ENCODE assay signal across 28 mouse cellular contexts in the genomic region with DNA sequence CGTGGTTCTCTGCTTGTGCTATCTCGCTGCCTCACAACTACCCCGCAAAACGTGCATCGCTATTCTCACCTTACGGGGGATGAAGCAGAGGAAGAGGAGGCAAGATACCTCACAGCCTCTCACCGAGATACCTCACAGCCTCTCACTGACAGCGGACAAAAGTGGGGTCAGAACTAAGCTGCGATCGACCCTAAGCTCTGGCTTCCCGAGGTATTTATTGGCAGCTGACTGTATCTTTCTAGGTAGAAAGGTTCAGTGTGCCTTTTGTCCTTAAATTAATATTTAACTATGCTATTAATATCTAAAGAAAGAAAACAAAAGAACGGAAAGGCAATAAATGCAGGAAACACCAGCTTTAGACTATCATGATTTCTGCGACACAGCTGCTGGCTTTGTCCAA. TPM values are rescaled to one million over a fixed set of nuclear protein-coding genes. Genes with fewer than 3 reads are reported as not detected.
DNase-seq lines count a peak whose midpoint lies in the region; ATAC-seq and TF ChIP-seq lines count a peak whose summit lies in the region.
"Had no signal": no experiment of that assay in that cellular context is flagged by ENCODE, and none has a peak within 500 bp of the region (broad histone marks: within the 10 kb centered on the region; RNA-seq: fewer than 3 reads in every experiment).

No protein-coding gene starts in this region.

- no peaks in the 10 kb centered on the region for H3K9me3 ChIP-seq in intestine, postnatal 0 days (ENCODE audit: control insufficient read depth)
- H3K9me3 ChIP-seq in stomach, embryonic 16.5 days (replicated peaks; ENCODE audit: control insufficient read depth, low read length), result no peaks in the 10 kb centered on the region
- H3K9me3 ChIP-seq: embryonic facial prominence, embryonic 13.5 days; embryonic facial prominence, embryonic 15.5 days; forebrain, embryonic 10.5 days; forebrain, embryonic 12.5 days had no signal

- TF ChIP-seq CTCF in gastrocnemius, adult 2 months (IDR thresholded peaks at IDR 0.05), result no peak
- TF ChIP-seq CTCF in intestine, postnatal 0 days (IDR thresholded peaks at IDR 0.05; ENCODE audit: low read depth), result no peak

- H3K4me3 ChIP-seq in gastrocnemius, adult 2 months, result peak overlapping the region; percentile 11; the same call in 1 of the 2 replicates
- H3K4me3 ChIP-seq in intestine, postnatal 0 days (ENCODE audit: low read depth, low read length), result peak overlapping the region; percentile 22; the same call in 1 of the 2 replicates
- no peak overlapping the region for H3K4me3 ChIP-seq in stomach, embryonic 16.5 days (replicated peaks; ENCODE audit: low read length)
- H3K4me3 ChIP-seq: embryonic facial prominence, embryonic 13.5 days; embryonic facial prominence, embryonic 15.5 days; erythroblast, embryonic 14.5 days; forebrain, embryonic 10.5 days; forebrain, embryonic 12.5 days had no signal

- peaks cover 17% of the 10 kb centered on the region for H3K36me3 ChIP-seq in intestine, postnatal 0 days (ENCODE audit: control insufficient read depth, insufficient read depth)
- H3K36me3 ChIP-seq in stomach, embryonic 16.5 days (ENCODE audit: control insufficient read depth, insufficient read depth, low read length), result 0 out of 2 replicates have a peak, but pooled peaks cover 2% of the 10 kb centered on the region
- H3K36me3 ChIP-seq: G1E had no signal

- intact Hi-C loops in gastrocnemius, adult 2 months (cut with DNase I), result no loop called here

- H3K4me1 ChIP-seq in intestine, postnatal 0 days (replicated peaks; ENCODE audit: control insufficient read depth, insufficient read depth, low read length), result no peaks in the 10 kb centered on the region
- H3K4me1 ChIP-seq in stomach, embryonic 16.5 days (ENCODE audit: control insufficient read depth, insufficient read depth, low read length), result no peaks in the 10 kb centered on the region
- H3K4me1 ChIP-seq: embryonic facial prominence, embryonic 13.5 days; embryonic facial prominence, embryonic 15.5 days had no signal

- no peak overlapping the region for H3K9ac ChIP-seq in intestine, postnatal 0 days (ENCODE audit: low read depth, low read length)
- H3K9ac ChIP-seq in stomach, embryonic 16.5 days (ENCODE audit: low read length), result no peak overlapping the region
- H3K9ac ChIP-seq: embryonic facial prominence, embryonic 13.5 days; embryonic facial prominence, embryonic 15.5 days; forebrain, embryonic 12.5 days had no signal

- peak; percentile 48; the same call in 1 of the 2 replicates for ATAC-seq in intestine, postnatal 0 days
- no peak for ATAC-seq in stomach, embryonic 16.5 days (ENCODE audit: insufficient read depth, low FRiP score)
- ATAC-seq: CD4-positive, CD25-positive, alpha-beta regulatory T cell, adult 4 months; forebrain, embryonic 14.5 days; forebrain, embryonic 16.5 days; Patski had no signal

- no peak overlapping the region for H3K27ac ChIP-seq in gastrocnemius, adult 2 months
- H3K27ac ChIP-seq in intestine, postnatal 0 days (ENCODE audit: low read depth, low read length), result no peak overlapping the region
- H3K27ac ChIP-seq in stomach, embryonic 16.5 days (ENCODE audit: low read length), result no peak overlapping the region
- H3K27ac ChIP-seq: embryonic facial prominence, embryonic 13.5 days; embryonic facial prominence, embryonic 15.5 days; forebrain, embryonic 10.5 days; forebrain, embryonic 12.5 days had no signal

- DNase-seq in gastrocnemius, adult 2 months, result no peak
- DNase-seq in gastrocnemius, postnatal 4 days (ENCODE audit: low spot score in 2 of 2), result no peak
- DNase-seq in T-cell, adult 2 months (ENCODE audit: low spot score), result no peak
- no peak for DNase-seq in heart, adult 8-10 months (ENCODE audit: low spot score)
- no peak for DNase-seq in embryo, embryonic 10 days (ENCODE audit: low spot score)
- DNase-seq: adrenal gland, adult 2 months; adrenal gland, postnatal 10 days; adrenal gland, postnatal 25 days; B cell, adult 2 months; cerebellum, adult 11 months; cerebellum, adult 2 months; cerebellum, adult 9-10 months; cerebellum, postnatal 10 days; cerebellum, postnatal 25 days; embryo, embryonic 11 days had no signal

- 55% methylated on average over 13 of the region's 13 CpGs for WGBS in intestine, postnatal 0 days
- WGBS in stomach, embryonic 16.5 days, result 66% methylated on average over 13 of the region's 13 CpGs

- H3K27me3 ChIP-seq in intestine, postnatal 0 days (replicated peaks; ENCODE audit: control insufficient read depth, insufficient read depth, low read length), result no peaks in the 10 kb centered on the region
- H3K27me3 ChIP-seq in stomach, embryonic 16.5 days (ENCODE audit: control insufficient read depth, insufficient read depth, low read length), result no peaks in the 10 kb centered on the region
- H3K27me3 ChIP-seq: CH12.LX; embryonic facial prominence, embryonic 13.5 days; embryonic facial prominence, embryonic 15.5 days; Patski had no signal

- H3K4me2 ChIP-seq in intestine, postnatal 0 days (replicated peaks; ENCODE audit: low read depth), result peak overlapping the region; percentile 57
- peak overlapping the region; percentile 27; the same call in 1 of the 2 replicates for H3K4me2 ChIP-seq in stomach, embryonic 16.5 days (ENCODE audit: low read depth, low read length)
- H3K4me2 ChIP-seq: embryonic facial prominence, embryonic 13.5 days; embryonic facial prominence, embryonic 15.5 days; forebrain, embryonic 12.5 days had no signal

RNA-seq across cellular contexts. Expression of a gene that starts 11.0 kb away (rescaled TPM):
- under 1 TPM; 0.89 to 0.95 TPM for total RNA-seq in gastrocnemius, adult 2 months (2021)
- 10 to 100 TPM; 17.7 to 19.1 TPM for total RNA-seq in gastrocnemius, postnatal 4 days (2021)
- 5.5 and 5.6 TPM in 2 replicates for polyA plus RNA-seq in intestine, postnatal 0 days (2015; fragmentation: Nextera tagmentation; extraction: Ambion mirVana)
- 12.7 and 15.9 TPM in 2 replicates for polyA plus RNA-seq in stomach, embryonic 16.5 days (2015; fragmentation: Nextera tagmentation; extraction: Ambion mirVana)
- total RNA-seq in heart, adult 8-10 months (2022), result 1 to 10 TPM; 2.7 to 4.2 (median 3.2) TPM
- polyA plus RNA-seq: G1E had no signal
